Mouse (Mus musculus) C2C12 (cell line): ENCODE measurements at regions not wholly inside any gene's neighbourhood (a gene's known extent, or its start where the extent isn't known, plus 50 kb on each side); places are given as distances from the start of the nearest gene placed in this dataset.
A peak's percentile ranks its signal among the peaks of the same experiment; 100 is the strongest.
"Not testable (repeated sequence)": the region's sequence is repeated elsewhere in the genome, so short reads cannot be mapped to it uniquely, and the experiment has no call there.

Experiments
- H3K27me3 ChIP-seq: one replicate; pipeline ENCODE4 v1.6.1; 2011; ENCODE audit not compliant: control insufficient read depth, insufficient read depth, insufficient read length
- H3K36me3 ChIP-seq: one replicate; pipeline ENCODE4 v1.6.1; 2011; ENCODE audit not compliant: control insufficient read depth, insufficient read depth
- H3K4me3 ChIP-seq: one replicate; pipeline ENCODE4 v1.5.1; 2011; ENCODE audit warnings: mild to moderate bottlenecking, control low read depth; ENCODE audit not compliant: poor library complexity, insufficient read depth, severe bottlenecking
- H3K79me2 ChIP-seq: one replicate; pipeline ENCODE4 v1.6.1; 2011; ENCODE audit not compliant: control insufficient read depth, insufficient read depth
- H3K79me3 ChIP-seq: one replicate; pipeline ENCODE4 v1.6.1; 2011; ENCODE audit warnings: low read depth, control low read depth
- H3ac ChIP-seq: one replicate; pipeline ENCODE3; 2011; ENCODE audit warnings: low read depth; ENCODE audit not compliant: control insufficient read depth, insufficient read length
- CEBPB ChIP-seq: IDR thresholded peaks from one replicate; pipeline ENCODE4 v1.6.1; 2011; ENCODE audit warnings: low read depth, mild to moderate bottlenecking, control low read depth, moderate library complexity
- CTCF ChIP-seq: IDR thresholded peaks from one replicate; pipeline ENCODE4 v1.5.1; 2011; ENCODE audit not compliant: control insufficient read depth, insufficient read depth, insufficient read length
- FOSL1 ChIP-seq: IDR thresholded peaks from one replicate; pipeline ENCODE4 v1.8.0; 2011; ENCODE audit warnings: mild to moderate bottlenecking, low read length; ENCODE audit not compliant: poor library complexity, insufficient read depth, severe bottlenecking
- MAX ChIP-seq: IDR thresholded peaks from one replicate; pipeline ENCODE4 v1.6.1; 2011; ENCODE audit warnings: mild to moderate bottlenecking, control low read depth
- MYOD1 ChIP-seq: IDR thresholded peaks from one replicate; pipeline ENCODE4 v1.6.1; 2011; ENCODE audit warnings: low read depth; ENCODE audit not compliant: control insufficient read depth, insufficient read length
- MYOG ChIP-seq: IDR thresholded peaks from one replicate; pipeline ENCODE4 v1.6.1; 2011; ENCODE audit not compliant: control insufficient read depth, insufficient read length; ENCODE audit errors: extremely low read depth
- USF1 ChIP-seq: IDR thresholded peaks from one replicate; pipeline ENCODE4 v1.6.1; 2011; ENCODE audit warnings: low read depth, mild to moderate bottlenecking, control low read depth, moderate library complexity

DNA sequence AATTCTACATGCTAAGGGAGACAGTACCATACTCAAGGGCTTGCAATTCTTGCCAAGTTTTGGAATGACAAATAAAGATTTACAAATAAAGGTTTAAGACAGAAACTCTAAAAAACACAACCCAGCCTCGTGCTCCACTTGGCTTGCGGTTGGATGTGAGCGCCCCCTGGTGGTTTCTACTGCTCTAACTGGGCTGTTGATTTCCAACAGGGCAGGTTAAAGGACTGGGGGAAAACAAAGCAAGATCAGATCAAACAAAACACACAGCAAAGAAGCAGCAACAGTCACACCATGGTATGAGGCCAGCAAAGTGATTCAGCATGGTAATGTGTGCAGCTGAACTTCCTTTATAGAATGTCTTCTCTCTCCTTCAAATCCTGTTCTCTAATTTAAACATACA, 339.2 kb downstream of the Adam3 start:
- H3K79me2 ChIP-seq: no peaks in the 10 kb centered on the region
- H3K27me3 ChIP-seq: no peaks in the 10 kb centered on the region
- H3K79me3 ChIP-seq: no peaks in the 10 kb centered on the region
- H3K36me3 ChIP-seq: no peaks in the 10 kb centered on the region
- TF ChIP-seq CTCF: peak; percentile 39
- TF ChIP-seq MAX: peak; percentile 44
- TF ChIP-seq CEBPB: no peak
- TF ChIP-seq MYOG: no peak
- no peak overlapping the region for H3K4me3 ChIP-seq
- H3ac ChIP-seq: no peak overlapping the region

DNA sequence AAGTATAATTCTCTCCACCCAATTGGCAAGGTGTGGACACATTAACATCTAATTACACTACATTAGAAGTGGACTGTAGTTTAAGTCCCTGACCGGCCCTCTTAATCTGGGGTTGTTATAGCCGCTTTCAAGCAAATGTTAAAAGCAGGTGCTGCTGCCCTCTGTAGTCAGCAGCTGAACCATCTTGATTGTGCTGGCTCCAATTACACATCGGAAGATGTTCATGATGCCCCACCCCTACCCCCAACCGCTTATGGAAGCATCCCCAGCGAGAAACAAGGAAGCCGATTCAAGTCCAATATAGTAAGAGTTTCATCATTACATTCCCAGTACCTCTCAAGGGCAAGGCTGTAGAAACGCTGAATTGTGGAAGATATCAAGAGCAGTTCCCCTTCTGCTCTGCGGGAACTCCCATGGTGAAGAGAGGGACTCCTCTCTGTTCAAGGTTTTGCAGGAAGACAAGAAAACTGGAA, 341.7 kb downstream of the Adam3 start:
- no peaks in the 10 kb centered on the region for H3K27me3 ChIP-seq
- TF ChIP-seq CTCF (no peak), MYOD1 (no peak), FOSL1 (no peak), MAX (no peak), USF1 (no peak), CEBPB (no peak), MYOG (no peak)
- no peak overlapping the region for H3ac ChIP-seq
- H3K36me3 ChIP-seq: no peaks in the 10 kb centered on the region
- H3K4me3 ChIP-seq: no peak overlapping the region
- no peaks in the 10 kb centered on the region for H3K79me3 ChIP-seq
- H3K79me2 ChIP-seq: no peaks in the 10 kb centered on the region

DNA sequence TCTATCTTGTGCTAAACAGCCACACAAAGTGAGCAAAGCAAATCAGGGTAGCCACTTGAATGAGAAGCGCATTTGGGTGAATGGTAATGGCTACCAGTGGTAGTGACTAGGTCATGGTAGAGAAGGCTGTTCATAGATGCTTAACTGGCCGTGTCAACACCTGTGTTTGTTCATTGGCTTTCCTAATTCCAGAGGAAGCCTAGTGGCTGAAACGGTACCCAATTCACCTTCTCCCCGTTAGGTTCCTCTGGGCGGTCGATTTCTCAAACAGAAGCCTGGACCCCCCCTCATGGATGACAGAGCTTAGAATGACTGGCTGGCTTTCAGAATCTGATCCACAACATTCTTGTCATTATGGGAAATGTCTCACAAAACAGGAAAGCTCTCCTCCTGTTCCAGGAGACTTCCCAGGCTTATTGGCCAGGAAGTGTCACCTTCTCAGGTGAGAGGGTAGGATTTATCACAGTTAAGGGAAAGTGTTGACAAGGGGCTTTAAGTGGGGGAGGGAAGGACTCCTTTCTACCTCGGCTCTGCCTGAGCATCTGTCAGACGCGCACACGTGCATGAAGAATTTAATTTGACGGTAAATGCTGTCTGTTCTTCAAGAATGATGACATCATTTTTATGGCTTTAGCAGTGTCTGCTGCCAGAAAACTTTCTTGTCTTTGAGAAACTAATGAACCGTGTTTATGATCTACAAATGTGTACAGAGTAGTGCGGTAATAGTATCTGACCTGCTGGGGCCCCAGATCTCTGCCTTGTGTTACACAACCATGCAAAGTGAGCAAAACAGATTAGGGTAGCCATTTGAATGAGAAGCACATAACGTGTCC, 342.3 kb downstream of the Adam3 start:
- no peaks in the 10 kb centered on the region for H3K36me3 ChIP-seq
- no peak overlapping the region for H3K4me3 ChIP-seq
- H3K79me3 ChIP-seq: no peaks in the 10 kb centered on the region
- TF ChIP-seq CTCF (no peak), MYOD1 (no peak)
- no peak overlapping the region for H3ac ChIP-seq
- no peaks in the 10 kb centered on the region for H3K27me3 ChIP-seq
- H3K79me2 ChIP-seq: no peaks in the 10 kb centered on the region

GRCm38 (mm10) chr8:24381666-24382253, 343.9 kb downstream of the Adam3 start:
- no peaks in the 10 kb centered on the region for H3K36me3 ChIP-seq
- H3K79me3 ChIP-seq: no peaks in the 10 kb centered on the region
- peak; percentile 96 for TF ChIP-seq MYOD1
- TF ChIP-seq MYOG: no peak
- H3K79me2 ChIP-seq: no peaks in the 10 kb centered on the region
- no peaks in the 10 kb centered on the region for H3K27me3 ChIP-seq
- H3K4me3 ChIP-seq: no peak overlapping the region
- H3ac ChIP-seq: no peak overlapping the region

DNA sequence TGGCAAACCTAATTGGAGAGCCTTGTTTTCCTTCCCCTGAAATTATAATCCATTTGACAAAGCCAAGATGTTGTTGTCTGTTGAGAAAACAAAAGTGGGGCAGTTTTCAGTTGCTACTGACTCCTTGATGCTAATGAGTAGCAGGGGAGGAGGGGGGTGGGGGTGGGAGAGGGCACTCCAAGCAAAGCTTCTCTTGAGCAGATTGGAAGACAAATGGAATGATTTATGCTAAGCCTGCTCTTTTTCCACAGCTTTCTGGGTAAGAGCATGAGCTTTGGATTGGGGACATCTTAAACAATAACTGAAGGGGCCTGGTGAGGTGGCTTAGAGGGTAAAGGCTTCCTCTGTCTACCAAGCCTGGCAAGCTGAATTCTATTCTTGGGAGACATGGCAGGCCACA, 347.6 kb downstream of the Adam3 start:
- Histone ChIP-seq H3K4me3 (no peak overlapping the region), H3K79me3 (no peaks in the 10 kb centered on the region), H3K36me3 (no peaks in the 10 kb centered on the region), H3K27me3 (no peaks in the 10 kb centered on the region), H3K79me2 (no peaks in the 10 kb centered on the region), H3ac (no peak overlapping the region)
- TF ChIP-seq MAX (no peak), USF1 (no peak), MYOG (no peak), FOSL1 (no peak), MYOD1 (no peak), CEBPB (no peak), CTCF (no peak)

DNA sequence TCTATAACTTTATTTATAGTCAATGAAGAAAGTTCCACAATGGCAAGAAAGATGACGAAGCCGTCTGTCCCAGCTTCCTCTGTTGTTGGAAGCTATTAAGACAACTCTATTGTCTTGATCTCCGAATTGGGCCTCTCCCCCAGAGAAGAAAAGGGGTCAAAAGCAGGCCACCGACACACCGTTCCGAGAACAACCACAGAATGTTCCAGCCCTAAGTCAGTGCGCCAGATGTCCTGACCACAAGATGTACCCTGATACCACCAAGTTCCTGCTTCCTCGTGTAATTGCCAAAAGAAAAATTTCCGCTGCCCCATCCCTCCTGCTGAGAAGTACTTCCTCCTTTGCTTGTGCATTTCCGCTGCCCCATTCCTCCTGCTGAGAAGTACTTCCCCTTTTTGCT, 348.8 kb downstream of the Adam3 start:
- H3ac ChIP-seq, H3K79me3 ChIP-seq, H3K36me3 ChIP-seq, H3K27me3 ChIP-seq, H3K79me2 ChIP-seq, H3K4me3 ChIP-seq: not testable (repeated sequence)
